Mouse (Mus musculus) C3H10T1/2 (cell line): ENCODE data around the gene Olfr1307. TPM values are rescaled to one million over a fixed set of nuclear protein-coding genes. Genes with fewer than 3 reads are reported as not detected.

ENCODE experiments used
- polyA plus RNA-seq, 2 experiments: library from polyadenylated mRNA; unstranded; fragments of >200 nt; fragmentation: generic; extraction: Trizol; gene quantifications; one replicate each; pipeline ENCODE4 v1.2.1; 2012; ENCODE audit warnings: missing spikeins in 2 of 2

Olfr1307 gene
- polyA plus RNA-seq = not detected

GRCm38 (mm10) chr2:111949340-111949739 lies at the start of gene Olfr1307:
Gene Olfr1307 (minus strand): TSS chr2:111949440.

GRCm38 (mm10) chr2:111990181-111990580 lies 40.9 kb upstream of the Olfr1307 start, which contains the start of gene Olfr1309:
Gene Olfr1309 (minus strand): TSS chr2:111990281.

GRCm38 (mm10) chr2:111964844-111965243 lies 15.6 kb upstream of the Olfr1307 start, which contains the start of gene Olfr1308:
Gene Olfr1308 (minus strand): TSS chr2:111964944.

GRCm38 (mm10) chr2:111916171-111916570 lies 33.1 kb downstream of the Olfr1307 start, which contains the start of gene Olfr1306:
Gene Olfr1306 (minus strand): TSS chr2:111916271.

Other genes starting within 250 kb of the Olfr1307 start
- gene Olfr1301, start 198.4 kb downstream of the Olfr1307 start, polyA plus RNA-seq = not detected
- not detected for gene Olfr1302, start 172.0 kb downstream of the Olfr1307 start, polyA plus RNA-seq
- not detected for gene Olfr1303, start 129.1 kb downstream of the Olfr1307 start, polyA plus RNA-seq
- gene Olfr1305, start 72.3 kb downstream of the Olfr1307 start, polyA plus RNA-seq = not detected
- gene Olfr1306, start 33.2 kb downstream of the Olfr1307 start, polyA plus RNA-seq = not detected
- not detected for gene Olfr1308, start 15.5 kb upstream of the Olfr1307 start, polyA plus RNA-seq
- gene Olfr1309, start 40.8 kb upstream of the Olfr1307 start, polyA plus RNA-seq = not detected
- not detected for gene Olfr1310, start 63.3 kb upstream of the Olfr1307 start, polyA plus RNA-seq
- gene Olfr1311, start 75.0 kb upstream of the Olfr1307 start, polyA plus RNA-seq = not detected
- not detected for gene Olfr1312, start 100.8 kb upstream of the Olfr1307 start, polyA plus RNA-seq
- not detected for gene Olfr1313, start 128.4 kb upstream of the Olfr1307 start, polyA plus RNA-seq
- gene Olfr1314, start 147.3 kb upstream of the Olfr1307 start, polyA plus RNA-seq = under 1 TPM; 0.02 to 0.08 TPM
- gene Olfr1315-ps1, start 166.0 kb upstream of the Olfr1307 start, polyA plus RNA-seq = under 1 TPM in 1 of 2 experiments, not detected in 1; 0.04 TPM
- gene Olfr1316, start 185.5 kb upstream of the Olfr1307 start, polyA plus RNA-seq = under 1 TPM; 0.02 to 0.08 TPM
- gene Olfr1317, start 190.9 kb upstream of the Olfr1307 start, polyA plus RNA-seq = under 1 TPM in 1 of 2 experiments, not detected in 1; 0.18 TPM
- gene Olfr1318, start 204.8 kb upstream of the Olfr1307 start, polyA plus RNA-seq = under 1 TPM in 1 of 2 experiments, not detected in 1; 0.18 TPM